Mouse (Mus musculus) stomach, postnatal 0 days (tissue): ENCODE measurements at regions not wholly inside any gene's neighbourhood (a gene's known extent, or its start where the extent isn't known, plus 50 kb on each side); places are given as distances from the start of the nearest gene placed in this dataset.

ENCODE experiments used
- CTCF ChIP-seq: IDR thresholded peaks from 2 replicates; pipeline ENCODE4 v1.5.1; 2016; ENCODE audit warnings: antibody characterized with exemption, low read depth, mild to moderate bottlenecking, moderate library complexity
- EP300 ChIP-seq: optimal IDR thresholded peaks from 2 replicates; pipeline ENCODE3; 2016; ENCODE audit warnings: antibody characterized with exemption

GRCm38 (mm10) chr1:194390202-194390601, 227.8 kb upstream of the Plxna2 start:
- TF ChIP-seq CTCF (no peak), EP300 (no peak)
